Mouse (Mus musculus) ES-E14 (cell line): ENCODE results near the gene Kpna7. TPM values are rescaled to one million over a fixed set of nuclear protein-coding genes. Genes with fewer than 3 reads are reported as not detected.

Experiments used
- DNase-seq: peaks from one replicate; pipeline ENCODE4 v3.0.0-alpha.2; 2013; ENCODE audit warnings: low read depth, low spot score
- H3K27ac ChIP-seq: 2 replicates; pipeline ENCODE4 v1.5.1; 2012; ENCODE audit warnings: low read depth, mild to moderate bottlenecking, low read length, moderate library complexity, mixed read lengths; ENCODE audit not compliant: poor library complexity, insufficient read depth, severe bottlenecking
- H3K36me3 ChIP-seq: 2 replicates; pipeline ENCODE4 v1.6.1; 2012; ENCODE audit warnings: mild to moderate bottlenecking, low read length, moderate library complexity, mixed read lengths; ENCODE audit not compliant: control insufficient read depth, poor library complexity, insufficient read depth, severe bottlenecking
- H3K4me1 ChIP-seq, 2 experiments: fragments of 150-350 bp in 1 of 2; sonication (generic) in 1 of 2; 2 replicates each; pipeline ENCODE4 v1.6.1; 2012; ENCODE audit warnings: low read length in 2 of 2, mild to moderate bottlenecking in 1 of 2, mixed read lengths in 1 of 2; ENCODE audit not compliant: control insufficient read depth in 2 of 2, insufficient read depth in 2 of 2, poor library complexity in 1 of 2
- H3K4me3 ChIP-seq, 2 experiments: fragments of 150-350 bp in 1 of 2; sonication (generic) in 1 of 2; 2 replicates each; pipeline ENCODE4 v1.5.1; 2012; ENCODE audit warnings: low read length in 2 of 2, low read depth in 1 of 2, mild to moderate bottlenecking in 1 of 2, mixed read lengths in 1 of 2; ENCODE audit not compliant: insufficient read depth in 1 of 2, poor library complexity in 1 of 2, severe bottlenecking in 1 of 2
- H3K9ac ChIP-seq: 2 replicates; pipeline ENCODE4 v1.6.1; 2012; ENCODE audit warnings: low read depth, mild to moderate bottlenecking, low read length, mixed read lengths; ENCODE audit not compliant: poor library complexity, insufficient read depth, severe bottlenecking
- H3K9me3 ChIP-seq: fragments of 150-350 bp; sonication (generic); 2 replicates; pipeline ENCODE4 v1.6.1; 2012; ENCODE audit warnings: low read depth, mild to moderate bottlenecking, low read length; ENCODE audit not compliant: control insufficient read depth, insufficient read depth
- CHD2 ChIP-seq: IDR thresholded peaks from 2 replicates; pipeline ENCODE4 v1.6.1; 2014; ENCODE audit warnings: mild to moderate bottlenecking, low read depth, low read length, inconsistent platforms
- HCFC1 ChIP-seq: IDR thresholded peaks from 2 replicates; pipeline ENCODE4 v1.6.1; 2012; ENCODE audit warnings: low read length, inconsistent platforms, borderline replicate concordance; ENCODE audit not compliant: insufficient read depth
- MAFK ChIP-seq: IDR thresholded peaks from 2 replicates; pipeline ENCODE4 v1.6.1; 2014; ENCODE audit warnings: mild to moderate bottlenecking, low read depth, low read length, inconsistent platforms; ENCODE audit not compliant: insufficient read depth
- ZC3H11A ChIP-seq: IDR thresholded peaks from 2 replicates; pipeline ENCODE4 v1.6.1; 2012; ENCODE audit warnings: low read depth, mild to moderate bottlenecking, inconsistent platforms, low read length, borderline replicate concordance
- ZNF384 ChIP-seq: IDR thresholded peaks from 2 replicates; pipeline ENCODE4 v1.6.1; 2012; ENCODE audit warnings: low read depth, low read length, inconsistent platforms
- in situ Hi-C, 2 experiments: fragments of 600-800 bp; cut with MboI; formaldehyde crosslinking; loops; one replicate each; pipeline ENCODE4 v1.15.1; 2025; ENCODE audit warnings: low sequenced_read_pairs in 2 of 2, inconsistent platforms in 1 of 2; ENCODE audit not compliant: unreplicated experiment in 2 of 2
- total RNA-seq: library from RNA; depleted of rRNA; stranded (reverse); fragments of 300-350 nt; gene quantifications from 2 replicates; pipeline ENCODE4 v1.2.3, GENCODE M21; 2012

Kpna7 gene
- total RNA-seq, 1 experiment, result 0.58 TPM

- Histone ChIP-seq H3K9ac (no peak overlapping the region), H3K27ac (no peak overlapping the region), H3K36me3 (no peaks in the 10 kb centered on the region), H3K4me1 (peaks cover 2 to 3% of the 10 kb centered on the region in 2 experiments; a peak in 2 of 4 replicates), H3K4me3 (no peak overlapping the region), H3K9me3 (no peaks in the 10 kb centered on the region)
- TF ChIP-seq HCFC1, result no peak
- TF ChIP-seq MAFK, result no peak
- no peak for TF ChIP-seq CHD2
- TF ChIP-seq ZC3H11A, result no peak
- no peak for TF ChIP-seq ZNF384
- no peak for DNase-seq
- in situ Hi-C loops, result no loop called here
These were observed 133.3 kb downstream of the Kpna7 start for GRCm38 (mm10) chr5:144950428-144951051.

- H3K9me3 ChIP-seq, result no peaks in the 10 kb centered on the region
- in situ Hi-C loops, result no loop called here
- TF ChIP-seq ZC3H11A (no peak), CHD2 (no peak), MAFK (no peak), HCFC1 (no peak), ZNF384 (no peak)
- no peak overlapping the region for H3K9ac ChIP-seq
- H3K27ac ChIP-seq, result no peak overlapping the region
- DNase-seq, result no peak
- H3K36me3 ChIP-seq, result no peaks in the 10 kb centered on the region
- no peak overlapping the region for H3K4me3 ChIP-seq
- peaks cover 2 to 3% of the 10 kb centered on the region in 2 experiments; a peak in 2 of 4 replicates for H3K4me1 ChIP-seq
These were observed 134.0 kb downstream of the Kpna7 start for GRCm38 (mm10) chr5:144949856-144950255.

- no peaks in the 10 kb centered on the region for H3K36me3 ChIP-seq
- DNase-seq, result no peak
- H3K27ac ChIP-seq, result no peak overlapping the region
- TF ChIP-seq ZC3H11A (no peak), HCFC1 (no peak), CHD2 (no peak), MAFK (no peak), ZNF384 (no peak)
- peaks cover 1 to 3% of the 10 kb centered on the region in 2 experiments; a peak in 2 of 4 replicates for H3K4me1 ChIP-seq
- H3K9me3 ChIP-seq, result no peaks in the 10 kb centered on the region
- no peak overlapping the region for H3K4me3 ChIP-seq
- no peak overlapping the region for H3K9ac ChIP-seq
- in situ Hi-C loops, result no loop called here
These were observed 135.4 kb downstream of the Kpna7 start for GRCm38 (mm10) chr5:144948422-144948821.

- no peak overlapping the region for H3K27ac ChIP-seq
- peaks cover 1 to 4% of the 10 kb centered on the region in 2 experiments; a peak in 2 of 4 replicates for H3K4me1 ChIP-seq
- no peaks in the 10 kb centered on the region for H3K36me3 ChIP-seq
- no peak overlapping the region for H3K4me3 ChIP-seq
- no peaks in the 10 kb centered on the region for H3K9me3 ChIP-seq
- in situ Hi-C loops, result no loop called here
- H3K9ac ChIP-seq, result no peak overlapping the region
- no peak for DNase-seq
- TF ChIP-seq ZC3H11A (no peak), ZNF384 (no peak), CHD2 (no peak), HCFC1 (no peak), MAFK (no peak)
These were observed 135.8 kb downstream of the Kpna7 start for GRCm38 (mm10) chr5:144948002-144948401.
